Mouse (Mus musculus) spleen, postnatal 4 days (tissue): ENCODE results near the gene Ywhae.
A peak's percentile ranks its signal among the peaks of the same experiment; 100 is the strongest.
"Not testable (repeated sequence)": the region's sequence is repeated elsewhere in the genome, so short reads cannot be mapped to it uniquely, and the experiment has no call there.

Experiments
- DNase-seq, 2 experiments: peaks; one replicate each; pipeline ENCODE4 v3.0.0; 2022; ENCODE audit warnings: low spot score in 2 of 2

Ywhae gene

DNA sequence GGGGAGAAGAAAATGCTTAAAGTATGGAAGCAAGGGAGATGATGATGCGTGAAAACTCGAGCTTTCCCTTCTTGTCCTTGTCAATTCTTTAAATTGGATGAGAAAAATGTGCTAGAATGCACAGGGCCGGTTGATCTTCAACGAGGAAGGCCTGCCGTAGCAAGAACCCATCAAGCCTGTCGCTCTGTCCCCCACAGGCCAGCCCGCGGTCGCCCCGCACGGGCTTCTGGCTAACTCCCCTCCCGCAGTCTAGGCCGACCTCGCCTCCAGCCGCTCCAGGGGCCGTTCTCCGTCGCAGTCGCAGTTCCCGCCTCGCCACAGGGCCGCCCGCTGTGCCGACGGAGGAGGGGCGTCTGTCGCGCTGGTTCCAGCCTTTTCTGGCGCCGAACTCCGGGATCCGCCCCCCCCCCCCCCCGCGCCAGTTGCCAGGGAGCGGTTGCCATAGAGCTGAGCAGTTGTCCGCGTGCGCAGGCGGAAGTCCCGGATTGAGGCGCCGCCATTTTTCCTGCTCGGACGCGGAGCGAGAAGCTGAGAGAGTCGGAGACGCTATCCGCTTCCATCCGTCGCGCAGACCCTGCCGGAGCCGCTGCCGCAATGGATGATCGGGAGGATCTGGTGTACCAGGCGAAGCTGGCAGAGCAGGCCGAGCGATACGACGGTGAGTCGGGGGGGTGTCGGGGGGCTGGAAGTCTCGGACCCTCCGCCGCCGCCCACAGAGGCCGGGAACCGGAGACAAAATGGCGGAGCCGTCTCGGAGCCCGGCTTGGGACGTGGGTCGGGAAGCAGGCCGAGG, at the start of gene Ywhae:
Ywhae (plus strand) TSS at position 436 of the 793 bp plus-strand sequence.
- peak; percentile 86 to 93 for DNase-seq

- no peak for DNase-seq
These were observed 48.2 kb upstream of the Ywhae start for GRCm38 (mm10) chr11:75684462-75684861.

DNA sequence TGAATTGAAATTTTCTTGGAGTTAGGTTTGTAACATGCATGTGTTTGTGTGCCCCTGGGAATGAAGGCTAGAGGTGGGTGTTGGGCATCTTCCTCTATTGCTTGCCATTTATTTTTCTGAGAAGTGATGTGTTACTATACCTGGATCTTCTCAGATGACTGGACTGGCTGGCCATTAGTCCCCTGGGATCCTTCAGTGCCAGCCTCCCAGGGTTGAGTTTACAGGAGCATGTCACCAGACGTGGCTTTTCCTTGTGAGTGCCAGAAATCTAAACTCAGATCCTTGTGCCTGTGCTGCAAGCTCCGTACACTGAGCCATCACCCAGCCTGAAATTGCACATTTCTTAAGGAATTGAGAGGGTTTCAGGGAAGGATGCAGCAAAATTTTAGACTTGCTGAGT, 47.7 kb upstream of the Ywhae start:
- no peak for DNase-seq

- DNase-seq, result no peak
These were observed 45.2 kb upstream of the Ywhae start for GRCm38 (mm10) chr11:75687343-75687993.

DNA sequence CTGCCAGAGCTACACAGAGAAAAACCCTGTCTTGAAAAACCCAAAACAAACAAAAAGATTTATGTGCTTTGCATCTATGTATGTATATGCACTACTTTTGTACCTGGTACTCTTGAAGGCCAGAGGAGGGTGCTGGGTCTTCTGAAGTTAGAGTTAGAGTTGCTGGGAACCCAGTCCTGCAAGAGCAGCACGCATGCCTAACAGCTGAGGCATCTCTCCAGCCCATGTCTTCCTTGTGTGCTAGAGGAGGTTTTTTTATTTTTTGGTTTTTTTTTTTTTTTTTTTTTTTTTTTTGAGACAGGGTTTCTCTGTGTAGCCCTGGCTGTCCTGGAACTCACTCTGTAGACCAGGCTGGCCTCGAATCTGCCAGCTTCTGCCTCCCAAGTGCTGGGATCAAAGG, 44.5 kb upstream of the Ywhae start:
- no peak for DNase-seq

DNA sequence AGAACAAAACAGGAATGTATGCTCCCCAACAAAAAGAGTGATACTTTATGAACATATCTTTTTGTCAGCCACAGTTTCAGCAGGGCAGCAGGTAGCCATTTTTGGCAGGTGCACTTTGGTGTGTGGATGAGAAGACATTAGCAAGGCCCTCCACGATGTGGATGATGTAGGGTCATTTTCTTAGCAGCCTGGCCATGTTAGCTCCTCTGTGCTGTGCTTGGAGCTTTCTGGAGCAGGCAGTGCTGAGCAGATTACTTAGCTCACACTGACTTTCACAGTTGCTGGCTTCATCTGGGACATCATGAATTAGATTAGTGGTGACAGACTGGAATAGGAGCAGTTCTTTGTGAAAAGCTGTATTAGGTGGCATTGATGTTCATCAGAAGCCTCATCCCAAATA, 42.7 kb upstream of the Ywhae start:
- DNase-seq, result no peak

DNA sequence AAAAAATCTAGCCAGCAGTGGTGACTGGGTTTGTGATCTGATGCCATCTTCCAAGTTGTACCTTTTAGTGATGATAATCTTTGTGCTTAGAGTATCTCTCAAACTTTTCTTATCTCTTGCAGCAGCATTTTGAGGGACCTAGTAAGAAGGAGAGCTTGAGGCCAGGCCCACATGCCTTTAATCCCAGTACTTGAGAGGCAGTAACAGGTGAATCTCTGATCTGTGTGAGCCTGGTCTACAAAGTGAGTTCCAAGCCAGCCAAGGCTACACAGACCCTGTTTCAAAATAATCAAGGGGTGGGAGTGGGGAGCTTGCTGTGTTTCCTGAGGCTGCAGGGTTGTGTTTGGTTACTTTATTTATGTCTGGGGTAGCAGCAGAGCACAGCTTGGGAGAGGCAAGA, 41.6 kb upstream of the Ywhae start:
- DNase-seq, result no peak

DNA sequence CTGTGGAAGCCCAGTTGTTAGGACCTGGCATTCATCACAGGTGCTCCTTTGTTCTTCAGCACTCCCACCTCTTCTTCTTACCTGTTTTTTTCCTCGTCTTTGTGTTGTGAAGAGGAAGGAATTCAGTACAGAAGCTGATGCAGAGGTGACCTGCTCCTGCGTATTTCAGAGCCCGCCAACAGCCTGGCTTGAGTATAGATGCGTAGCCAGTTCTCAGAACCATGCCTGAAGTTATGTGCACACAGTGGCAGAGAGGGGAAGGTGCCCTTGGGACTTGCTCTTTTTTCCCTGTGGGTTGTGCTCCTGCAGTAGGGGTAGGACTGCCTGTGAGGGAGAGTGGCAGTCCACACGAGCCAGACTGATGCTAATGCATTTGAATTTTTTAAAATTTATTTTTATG, 39.1 kb upstream of the Ywhae start:
- DNase-seq, result no peak

GRCm38 (mm10) chr11:75697464-75697863, 35.2 kb upstream of the Ywhae start:
- not testable (repeated sequence) for DNase-seq

DNA sequence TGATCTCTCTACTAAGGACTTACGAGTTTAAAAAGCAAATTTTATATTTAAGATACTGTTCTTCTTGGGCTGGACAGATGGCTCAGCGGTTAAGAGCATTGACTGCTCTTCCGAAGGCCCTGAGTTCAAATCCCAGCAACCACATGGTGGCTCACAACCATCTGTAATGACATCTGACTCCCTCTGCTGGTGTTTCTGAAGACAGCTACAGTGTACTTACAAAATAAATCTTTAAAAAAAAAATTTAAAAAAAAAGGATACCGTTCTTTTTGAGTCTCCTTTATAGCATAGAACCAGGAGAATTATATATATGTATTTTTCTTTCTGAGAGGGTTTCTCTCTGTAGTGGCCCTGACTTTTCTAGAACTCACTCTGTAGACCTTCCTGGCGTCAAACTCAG, 32.1 kb upstream of the Ywhae start:
- DNase-seq, result no peak

DNA sequence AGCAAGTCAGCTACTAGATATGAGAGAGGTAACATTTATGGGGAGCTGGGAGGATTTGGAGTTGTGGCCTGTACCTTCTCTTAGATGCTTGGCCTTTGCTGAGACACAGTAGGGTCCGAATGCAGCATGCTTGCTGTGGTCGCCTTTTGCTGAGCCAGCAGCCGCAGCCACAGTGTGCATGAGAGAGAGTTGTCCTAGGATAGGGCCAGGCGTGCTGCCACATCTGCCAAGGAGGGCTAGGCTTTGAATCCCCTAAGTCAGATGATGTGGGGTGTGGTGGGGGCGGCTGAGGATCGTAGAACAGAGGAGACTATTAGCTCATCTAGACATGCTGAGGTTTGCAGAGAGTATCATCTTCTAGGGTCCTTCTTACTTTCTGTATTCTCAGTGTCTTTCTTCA, 29.9 kb upstream of the Ywhae start:
- no peak for DNase-seq

- DNase-seq, result no peak
These were observed 28.9 kb upstream of the Ywhae start for GRCm38 (mm10) chr11:75703748-75704147.

DNA sequence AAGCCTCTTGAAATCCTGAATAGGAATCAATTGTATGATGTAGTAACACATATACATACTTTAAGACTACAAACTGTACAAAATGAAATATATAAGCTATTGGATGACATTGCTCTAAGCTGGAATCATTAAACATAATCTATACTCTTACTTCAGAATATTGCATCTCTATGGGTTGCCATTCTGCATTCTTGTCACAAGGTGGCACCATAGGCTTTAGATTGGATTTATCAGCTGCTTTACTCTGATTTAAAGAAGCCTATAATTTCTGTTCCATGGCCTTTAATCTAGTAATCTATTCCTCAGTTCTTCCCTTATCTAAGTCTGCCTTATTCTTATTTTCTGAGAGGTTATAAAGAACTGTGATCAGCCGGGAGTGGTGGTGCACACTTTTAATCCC, 18.7 kb upstream of the Ywhae start:
- DNase-seq, result no peak

DNA sequence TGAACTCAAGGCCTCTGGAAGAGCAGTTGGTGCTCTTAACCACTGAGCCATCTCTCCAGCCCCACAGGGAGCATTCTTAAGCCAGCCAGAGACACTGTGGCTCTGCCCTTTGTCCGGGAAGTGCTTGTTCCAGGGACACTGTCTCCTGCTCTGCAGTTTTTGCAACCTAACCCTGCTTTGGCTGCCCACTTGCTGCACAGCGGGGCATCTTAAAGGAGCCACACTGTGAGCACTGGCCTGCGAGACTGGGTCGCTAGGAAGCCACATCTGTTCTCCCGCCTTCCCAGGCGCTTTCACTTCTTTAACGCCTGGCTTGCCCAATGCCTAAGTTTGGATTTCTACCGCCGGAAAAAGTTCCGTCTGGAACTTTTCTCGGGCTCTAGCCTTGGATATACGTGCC, 17.1 kb upstream of the Ywhae start:
- DNase-seq, result no peak

GRCm38 (mm10) chr11:75716661-75717325, 15.9 kb upstream of the Ywhae start:
- DNase-seq, result no peak

- DNase-seq, result no peak
These were observed 10.3 kb upstream of the Ywhae start for GRCm38 (mm10) chr11:75722339-75722738.

DNA sequence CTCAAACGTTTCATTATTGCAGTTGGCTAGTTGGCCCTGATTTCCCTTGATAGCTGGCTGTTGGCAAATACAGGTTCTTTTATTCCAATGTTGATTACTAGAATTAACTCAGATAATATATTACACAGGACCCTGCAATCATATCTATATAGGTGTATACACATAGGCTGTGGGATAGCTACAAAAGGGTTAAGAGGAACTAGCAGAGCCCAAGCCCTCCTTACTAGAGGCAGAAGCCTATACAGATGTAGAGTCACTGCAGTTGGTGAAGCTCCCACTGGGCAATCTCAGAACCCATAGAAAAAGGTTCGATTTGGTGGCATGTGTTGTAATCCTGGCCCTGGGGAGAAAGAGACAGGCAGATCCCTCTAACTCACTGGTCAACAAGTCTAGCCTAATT, 5.5 kb upstream of the Ywhae start:
- no peak for DNase-seq

- not testable (repeated sequence) for DNase-seq
These were observed 5.0 kb upstream of the Ywhae start for GRCm38 (mm10) chr11:75727659-75728058.

DNA sequence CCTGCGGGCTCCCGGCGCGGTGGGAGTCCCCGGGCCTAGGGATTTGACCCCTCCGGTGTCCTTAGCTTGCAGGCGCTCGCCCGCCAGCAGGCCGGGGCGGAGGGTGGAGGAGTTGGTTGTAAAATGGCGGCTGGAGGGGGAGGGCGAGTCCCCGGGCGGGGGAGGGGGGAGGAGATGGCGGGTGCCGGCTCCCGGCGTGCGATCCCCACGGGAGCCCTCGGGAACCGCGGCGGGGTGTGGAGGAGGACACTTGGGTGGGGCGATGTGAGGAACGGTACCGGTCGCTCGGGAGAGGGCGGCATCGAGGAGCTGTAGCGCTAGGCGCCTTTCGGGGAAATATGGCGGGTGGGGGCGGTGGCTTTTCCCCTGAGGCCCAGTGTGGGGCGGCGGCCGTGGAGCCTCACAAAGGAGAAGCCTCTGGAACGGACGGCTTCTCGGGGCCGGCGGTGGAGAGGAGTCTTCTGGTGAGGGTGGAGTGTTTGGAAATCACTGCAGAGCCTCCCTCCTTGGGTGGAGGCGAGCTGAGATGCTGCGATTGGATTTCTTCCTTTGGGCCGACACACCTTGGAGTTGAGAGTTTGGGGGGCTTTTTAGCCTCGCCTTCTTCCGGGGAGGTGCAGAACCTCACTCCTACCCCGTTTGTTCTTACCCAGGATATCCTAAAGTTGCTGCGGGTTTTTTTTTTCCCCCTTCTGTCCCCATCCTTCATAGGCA, 715 bp downstream of the Ywhae start:
- DNase-seq, result peak; percentile 69 to 87

DNA sequence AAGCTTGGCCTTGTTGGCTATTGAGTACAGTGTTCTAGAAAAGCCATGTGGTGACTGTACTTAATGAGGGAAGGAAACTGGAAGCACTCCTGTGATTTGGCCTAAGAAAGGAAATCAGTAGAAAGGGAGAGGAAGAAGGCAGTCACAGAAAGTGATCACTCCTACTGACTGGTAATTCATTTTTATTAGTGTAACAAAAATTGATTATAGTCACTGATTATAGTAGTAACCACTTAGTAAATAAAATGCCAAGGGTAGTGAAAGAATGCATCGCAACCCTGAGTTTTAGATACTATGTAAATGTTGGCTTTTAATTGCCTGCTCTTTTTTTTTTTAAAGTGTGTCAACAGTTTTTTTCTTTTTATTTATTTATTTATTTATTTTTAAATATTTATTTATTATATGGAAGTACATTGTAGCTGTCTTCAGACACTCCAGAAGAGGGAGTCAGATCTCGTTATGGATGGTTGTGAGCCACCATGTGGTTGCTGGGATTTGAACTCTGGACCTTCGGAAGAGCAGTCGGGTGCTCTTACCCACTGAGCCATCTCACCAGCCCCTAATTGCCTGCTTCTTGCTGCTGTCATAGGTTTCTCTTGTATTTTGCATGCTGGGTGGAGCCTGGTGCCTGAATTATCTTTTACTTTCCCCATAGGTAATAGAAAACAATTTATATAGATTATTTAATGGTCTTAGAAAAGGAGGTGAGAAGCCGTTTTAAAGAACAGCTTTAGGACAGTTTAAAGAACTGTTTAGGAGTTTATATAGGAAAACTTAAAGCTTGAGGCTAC, 3.0 kb downstream of the Ywhae start:
- no peak for DNase-seq

DNA sequence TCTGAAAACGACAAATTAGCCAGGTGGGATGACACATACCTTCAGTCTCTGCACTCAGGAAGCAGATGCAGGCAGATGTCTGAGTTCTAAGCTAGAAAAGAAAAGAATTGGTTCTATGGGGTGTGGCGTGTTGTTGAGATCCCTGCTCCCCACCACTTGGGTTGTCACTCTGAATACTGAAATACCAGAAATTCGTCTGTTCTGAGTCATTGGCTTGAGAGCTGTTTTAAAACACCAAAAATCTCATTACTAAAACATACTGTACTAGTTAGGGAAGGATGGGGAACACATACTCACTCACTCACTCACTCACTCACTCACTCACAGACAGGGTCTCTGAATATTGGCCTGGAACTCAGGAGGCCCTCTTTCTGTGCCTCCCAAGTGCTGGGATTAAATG, 4.3 kb downstream of the Ywhae start:
- DNase-seq, result no peak
